Mouse (Mus musculus) cerebellum, adult 11 months (tissue): ENCODE results near the gene Atp6v1f.
A peak's percentile ranks its signal among the peaks of the same experiment; 100 is the strongest.

Experiments used
- DNase-seq: peaks from one replicate; pipeline ENCODE4 v3.0.0; 2022

Gene Atp6v1f

DNA sequence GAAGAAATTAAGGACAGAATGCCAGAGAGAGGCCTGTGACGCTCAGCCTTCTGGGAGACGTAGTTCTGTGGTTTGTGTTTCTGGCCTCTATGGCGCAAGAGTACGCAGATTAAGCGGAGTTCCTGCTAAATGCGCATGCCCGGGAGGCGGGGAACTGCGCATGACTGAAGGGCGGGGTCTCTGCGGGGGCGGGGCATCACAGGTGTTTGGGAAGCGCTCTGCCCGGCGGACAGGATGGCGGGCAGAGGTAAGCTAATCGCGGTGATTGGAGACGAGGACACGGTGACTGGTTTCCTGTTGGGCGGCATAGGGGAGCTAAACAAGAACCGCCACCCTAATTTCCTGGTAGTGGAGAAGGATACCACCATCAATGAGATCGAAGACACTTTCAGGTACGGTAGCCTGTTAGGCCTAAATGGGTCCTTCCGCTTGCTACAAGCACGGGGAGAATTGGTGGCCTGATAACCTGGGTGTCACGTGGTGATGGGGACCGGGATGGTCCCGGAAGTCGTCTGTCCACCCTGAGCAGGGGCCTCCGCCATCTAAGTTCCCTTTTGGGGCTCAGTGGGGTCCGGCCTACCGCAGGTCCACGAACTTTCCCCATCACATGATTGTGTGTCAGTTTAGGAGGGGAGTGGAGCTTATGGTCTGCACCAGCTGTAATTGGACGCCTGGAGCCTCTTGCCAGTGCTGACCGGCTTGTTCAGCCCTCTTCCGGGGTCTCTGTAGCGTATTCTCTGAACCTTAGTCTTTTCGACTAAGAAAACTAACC lies at the start of gene Atp6v1f:
Gene Atp6v1f, plus strand, starts transcription at position 136 of the 772 bp plus-strand sequence.
- DNase-seq = peak; percentile 91

GRCm38 (mm10) chr6:29420596-29420995 lies 46.9 kb upstream of the Atp6v1f start:
- no peak for DNase-seq

GRCm38 (mm10) chr6:29425118-29425517 lies 42.4 kb upstream of the Atp6v1f start:
- no peak for DNase-seq

DNA sequence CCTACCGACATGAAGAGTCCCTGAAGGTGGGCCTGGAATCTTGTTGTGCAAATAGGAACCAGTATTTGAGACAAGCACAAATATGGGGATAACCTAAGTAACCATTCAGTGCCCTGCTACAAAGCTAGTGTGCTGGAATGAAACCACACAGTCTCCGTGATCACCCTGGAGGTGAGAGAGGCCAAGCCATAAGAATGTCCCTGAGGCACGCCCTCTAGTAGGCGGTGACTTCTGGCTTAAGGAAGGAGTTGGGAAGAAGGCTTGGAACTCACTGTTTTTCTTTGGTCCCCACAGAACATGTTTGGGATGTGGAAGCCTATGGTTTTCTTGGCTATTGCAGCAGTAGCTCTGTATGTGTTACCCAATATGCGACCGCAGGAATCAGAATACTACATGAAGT lies 41.2 kb upstream of the Atp6v1f start:
- no peak for DNase-seq

DNA sequence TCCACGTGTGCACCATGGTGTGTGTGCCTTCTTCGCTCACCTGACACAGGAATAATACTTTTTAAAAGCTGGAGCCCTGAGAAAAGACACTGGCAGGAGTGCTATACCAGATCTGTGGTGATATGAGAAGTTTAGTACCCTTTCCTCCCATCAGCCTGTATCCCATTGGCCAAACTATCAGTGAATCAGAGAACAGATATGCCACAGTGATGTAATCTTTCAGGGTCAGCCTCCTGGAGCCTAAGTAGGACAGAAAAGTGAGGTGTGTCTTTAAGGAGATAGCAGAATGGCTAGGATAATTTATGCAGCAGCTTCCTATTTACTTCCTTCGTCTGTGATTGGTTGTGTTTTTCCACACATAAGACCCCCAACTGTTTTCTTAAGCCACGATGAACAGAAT lies 39.3 kb upstream of the Atp6v1f start:
- DNase-seq = no peak

GRCm38 (mm10) chr6:29430681-29431420 lies 36.7 kb upstream of the Atp6v1f start:
- no peak for DNase-seq

- DNase-seq = no peak
These were observed 36.0 kb upstream of the Atp6v1f start for GRCm38 (mm10) chr6:29431473-29431872.

GRCm38 (mm10) chr6:29432156-29432555 lies 35.4 kb upstream of the Atp6v1f start:
- no peak for DNase-seq

- DNase-seq = no peak
These were observed 34.9 kb upstream of the Atp6v1f start for GRCm38 (mm10) chr6:29432676-29433037.

DNA sequence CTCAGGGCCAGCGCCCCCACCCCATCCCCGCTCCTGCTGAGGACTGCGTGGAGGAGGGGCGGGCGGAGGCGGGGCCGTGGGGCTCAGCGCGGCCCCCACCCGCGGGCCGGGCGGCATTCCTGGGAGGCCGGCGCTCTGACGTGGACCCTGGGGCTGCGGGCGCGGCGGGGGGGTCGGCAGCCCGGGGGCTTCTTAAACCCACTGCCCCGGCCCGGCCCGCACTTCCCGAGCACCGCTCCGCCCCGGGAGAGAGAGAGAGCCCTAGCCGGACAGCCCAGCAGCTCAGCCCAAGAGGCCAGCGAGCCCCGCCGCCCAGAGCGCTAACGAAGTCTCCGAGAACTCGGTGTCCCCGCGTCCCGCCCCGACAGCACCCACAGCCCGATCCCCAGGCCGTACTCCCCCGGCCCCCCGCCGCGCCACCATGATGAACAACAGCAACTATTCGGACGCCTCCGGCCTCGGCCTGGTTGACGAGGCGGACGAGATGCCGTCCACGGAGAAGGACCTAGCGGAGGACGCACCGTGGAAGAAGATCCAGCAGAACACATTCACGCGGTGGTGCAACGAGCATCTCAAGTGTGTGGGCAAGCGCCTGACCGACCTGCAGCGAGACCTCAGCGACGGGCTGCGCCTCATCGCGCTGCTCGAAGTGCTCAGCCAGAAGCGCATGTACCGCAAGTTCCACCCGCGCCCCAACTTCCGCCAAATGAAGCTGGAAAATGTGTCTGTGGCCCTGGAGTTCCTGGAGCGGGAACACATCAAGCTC lies 34.3 kb upstream of the Atp6v1f start, which contains the start of gene Flnc:
Gene Flnc, plus strand, starts transcription at position 219 of the 766 bp plus-strand sequence.
- DNase-seq = no peak

DNA sequence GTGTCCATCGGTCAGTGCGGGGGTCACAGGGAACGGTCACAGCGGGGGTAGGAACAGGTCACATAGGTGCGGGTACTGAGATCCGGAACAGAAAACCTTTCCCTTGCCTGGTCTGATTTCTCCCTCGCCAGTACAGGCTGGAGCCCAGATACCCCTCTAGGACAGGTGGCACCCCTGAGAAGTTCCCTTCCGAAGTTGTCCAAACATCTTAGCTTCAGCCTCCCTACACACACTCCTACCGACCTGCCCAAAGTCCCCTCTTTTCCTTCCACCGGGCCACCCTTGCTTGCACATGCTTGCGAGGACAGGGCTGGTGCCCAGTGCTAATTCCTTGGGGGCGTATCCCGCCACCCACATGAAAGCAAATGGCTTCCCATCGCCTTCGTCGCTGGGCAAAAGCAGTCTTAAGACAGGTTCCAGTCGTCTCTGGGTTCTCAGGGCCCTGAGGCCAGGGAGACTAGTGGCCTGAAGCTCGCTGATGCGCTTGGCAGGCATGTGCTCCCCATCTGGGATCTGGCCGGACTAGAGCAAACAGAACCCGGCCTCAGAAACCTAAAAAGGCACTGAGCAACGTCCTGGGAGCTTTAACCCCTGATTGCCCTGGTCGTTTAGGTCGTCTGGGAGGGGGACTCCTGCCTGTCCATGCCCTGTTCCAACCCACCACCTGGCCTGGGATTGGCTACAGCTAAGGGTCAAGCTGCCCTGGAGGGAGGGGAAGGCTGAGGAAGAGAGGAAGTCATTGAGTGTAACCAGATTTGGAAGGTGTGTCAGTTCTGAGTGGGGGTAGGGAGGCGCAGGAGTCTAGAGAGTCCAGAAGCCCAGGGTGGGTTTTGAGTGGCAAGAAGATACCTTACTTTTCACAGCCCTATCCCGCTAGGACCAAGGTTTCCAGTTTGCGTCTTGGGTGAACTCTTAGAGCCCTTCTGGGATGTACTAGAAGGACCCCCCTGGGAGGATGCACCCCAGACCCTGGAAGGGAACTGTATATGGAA lies 33.4 kb upstream of the Atp6v1f start:
- DNase-seq = no peak

- no peak for DNase-seq
These were observed 32.4 kb upstream of the Atp6v1f start for GRCm38 (mm10) chr6:29434911-29435691.

- no peak for DNase-seq
These were observed 31.5 kb upstream of the Atp6v1f start for GRCm38 (mm10) chr6:29435940-29436451.

GRCm38 (mm10) chr6:29436461-29436934 lies 31.0 kb upstream of the Atp6v1f start:
- no peak for DNase-seq

GRCm38 (mm10) chr6:29439251-29439650 lies 28.3 kb upstream of the Atp6v1f start:
- no peak for DNase-seq

GRCm38 (mm10) chr6:29439789-29440188 lies 27.7 kb upstream of the Atp6v1f start:
- no peak for DNase-seq

DNA sequence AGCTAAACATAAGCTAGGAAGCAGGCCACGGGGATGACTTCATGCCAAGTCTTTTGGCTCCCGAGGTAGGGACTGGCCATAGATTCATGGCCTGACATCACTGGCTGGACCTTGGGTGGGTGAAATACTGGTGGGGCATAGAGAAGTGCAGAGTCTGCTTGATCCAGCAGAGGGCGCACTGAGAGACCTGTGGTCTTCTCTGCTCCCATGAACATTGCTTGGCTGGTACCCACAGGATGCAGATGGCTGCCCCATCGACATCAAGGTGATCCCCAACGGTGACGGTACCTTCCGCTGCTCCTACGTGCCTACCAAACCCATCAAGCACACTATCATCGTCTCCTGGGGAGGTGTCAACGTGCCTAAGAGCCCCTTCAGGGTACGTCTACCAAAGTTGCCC lies 22.7 kb upstream of the Atp6v1f start:
- no peak for DNase-seq

- no peak for DNase-seq
These were observed 22.2 kb upstream of the Atp6v1f start for GRCm38 (mm10) chr6:29445354-29445753.

DNA sequence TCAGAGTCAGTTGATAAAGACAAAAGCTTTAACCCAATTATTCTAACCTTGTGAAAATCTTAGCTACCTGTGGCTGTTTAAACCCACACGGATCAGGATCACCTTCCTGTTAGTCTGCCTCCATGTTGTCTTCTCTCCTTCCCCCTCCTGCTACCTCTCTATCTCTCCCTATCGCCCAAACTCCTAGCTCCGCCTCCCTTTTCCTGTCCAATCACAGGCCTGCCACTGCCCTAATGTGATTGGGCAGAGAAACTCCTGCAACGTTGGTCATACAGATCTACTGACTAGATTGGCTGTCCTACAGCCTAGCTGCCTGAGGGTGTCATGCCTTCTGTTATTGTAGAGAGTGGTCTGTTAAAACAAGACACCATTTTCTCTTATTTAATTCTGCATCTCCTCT lies 17.7 kb upstream of the Atp6v1f start:
- no peak for DNase-seq

DNA sequence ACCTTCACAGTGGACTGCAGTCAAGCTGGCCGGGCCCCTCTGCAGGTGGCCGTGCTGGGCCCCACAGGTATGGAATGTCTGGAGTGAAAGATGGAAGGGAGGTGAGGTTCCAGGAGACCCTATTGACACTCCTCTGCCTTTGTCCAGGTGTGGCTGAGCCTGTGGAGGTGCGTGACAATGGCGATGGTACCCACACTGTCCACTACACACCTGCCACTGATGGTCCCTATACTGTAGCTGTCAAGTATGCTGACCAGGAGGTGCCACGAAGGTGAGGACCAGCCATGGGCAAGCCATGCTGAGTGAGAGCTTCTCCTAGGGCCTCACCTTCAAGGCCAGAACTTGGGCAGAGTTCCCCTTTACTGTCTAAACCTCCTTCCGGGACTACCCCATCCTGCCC lies 16.9 kb upstream of the Atp6v1f start:
- DNase-seq = no peak

DNA sequence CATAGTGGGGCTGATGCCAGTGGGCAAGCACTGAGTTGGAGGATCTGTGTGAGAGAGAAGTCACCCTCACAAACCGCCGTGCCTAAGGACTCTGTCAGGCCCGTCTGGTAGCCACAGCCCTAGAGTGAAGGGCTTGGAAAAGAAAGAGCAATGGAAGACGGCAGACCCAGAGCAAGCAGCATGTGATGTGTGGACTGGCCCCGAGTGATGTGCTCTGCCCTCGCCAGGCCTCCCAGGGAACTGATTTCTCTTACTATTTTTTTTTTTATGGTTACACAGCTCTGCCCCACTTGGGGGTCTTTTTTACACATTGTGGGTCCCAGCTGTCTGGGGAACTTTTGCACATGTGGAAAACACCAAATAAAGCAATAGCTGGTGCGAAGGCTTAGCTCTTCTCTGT lies 6.0 kb upstream of the Atp6v1f start:
- DNase-seq = no peak
